Mouse (Mus musculus) heart, embryonic 13.5 days (tissue): ENCODE results near the gene Psg23. TPM values are rescaled to one million over a fixed set of nuclear protein-coding genes. Genes with fewer than 3 reads are reported as not detected.
"Not testable (repeated sequence)": the region's sequence is repeated elsewhere in the genome, so short reads cannot be mapped to it uniquely, and the experiment has no call there.

ENCODE experiments used
- ATAC-seq: fragments of 200-750 bp; cut with Nextera tagmentation; 2 replicates; pipeline ENCODE4 v1.8.0; 2017; ENCODE audit warnings: moderate TSS enrichment; ENCODE audit not compliant: insufficient number of reproducible peaks, low FRiP score, low TSS enrichment; ENCODE audit errors: extremely low read depth
- H3K27ac ChIP-seq: fragments of 300-500 bp; sonication (generic); replicated peaks from 2 replicates; pipeline ENCODE4 v1.5.1; 2015; ENCODE audit warnings: moderate library complexity, mild to moderate bottlenecking, inconsistent platforms
- H3K27me3 ChIP-seq: fragments of 300-500 bp; sonication (generic); replicated peaks from 2 replicates; pipeline ENCODE4 v1.6.1; 2015; ENCODE audit warnings: mild to moderate bottlenecking, inconsistent platforms
- H3K36me3 ChIP-seq: fragments of 300-500 bp; sonication (generic); 2 replicates; pipeline ENCODE4 v1.6.1; 2015; ENCODE audit warnings: mild to moderate bottlenecking, inconsistent platforms
- H3K4me1 ChIP-seq: fragments of 300-500 bp; sonication (generic); 2 replicates; pipeline ENCODE4 v1.6.1; 2015; ENCODE audit warnings: inconsistent platforms
- H3K4me2 ChIP-seq: fragments of 300-500 bp; sonication (generic); 2 replicates; pipeline ENCODE4 v1.6.1; 2015; ENCODE audit warnings: inconsistent platforms, mild to moderate bottlenecking, moderate library complexity
- H3K4me3 ChIP-seq: fragments of 300-500 bp; sonication (generic); 2 replicates; pipeline ENCODE4 v1.5.1; 2015; ENCODE audit warnings: moderate library complexity, mild to moderate bottlenecking, inconsistent platforms
- H3K9ac ChIP-seq: fragments of 300-500 bp; sonication (generic); 2 replicates; pipeline ENCODE4 v1.6.1; 2015; ENCODE audit warnings: inconsistent platforms, mild to moderate bottlenecking, moderate library complexity
- H3K9me3 ChIP-seq: fragments of 300-500 bp; sonication (generic); 2 replicates; pipeline ENCODE4 v1.6.1; 2016; ENCODE audit warnings: inconsistent platforms
- WGBS: fragments of 180-500 bp; shearing (Covaris S2); methylation state at CpG from one replicate; pipeline ENCODE4 v1.1.7; 2015; ENCODE audit warnings: mixed read lengths; 5-methylcytosine and 5-hydroxymethylcytosine counted together
- polyA plus RNA-seq: library from polyadenylated mRNA; unstranded; fragments of >200 nt; fragmentation: Nextera tagmentation; extraction: Ambion mirVana; gene quantifications from 2 replicates; pipeline ENCODE4 v1.2.1, GENCODE M21; 2015

Psg23 gene
- not detected in 2 replicates for polyA plus RNA-seq

DNA sequence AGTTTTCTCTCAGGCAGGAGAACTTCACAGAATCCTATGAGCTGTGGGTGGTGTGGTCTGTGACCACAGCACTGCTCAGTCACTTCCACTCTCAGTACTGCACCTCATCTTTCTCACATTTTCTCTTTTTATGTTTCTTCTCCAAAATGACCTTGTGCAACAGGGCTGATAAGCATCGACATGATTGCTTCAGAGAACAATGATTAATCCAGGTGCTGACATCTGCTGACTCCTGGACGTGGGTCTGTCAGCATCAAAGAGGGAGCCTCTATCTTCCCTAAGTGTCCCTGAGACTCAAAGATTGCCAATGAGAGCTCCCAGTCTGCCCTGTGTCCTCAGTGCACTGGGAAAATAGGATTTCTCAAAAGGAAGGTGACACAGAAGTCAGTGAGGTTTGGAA lies at the start of gene Psg23:
Psg23 (minus strand) TSS at position 101 of the 400 bp plus-strand sequence.
- H3K9ac ChIP-seq, H3K36me3 ChIP-seq, H3K27me3 ChIP-seq, H3K9me3 ChIP-seq, ATAC-seq, H3K4me3 ChIP-seq, H3K27ac ChIP-seq, H3K4me2 ChIP-seq, H3K4me1 ChIP-seq: not testable (repeated sequence)
- 31% methylated on average over 2 of the region's 2 CpGs for WGBS

DNA sequence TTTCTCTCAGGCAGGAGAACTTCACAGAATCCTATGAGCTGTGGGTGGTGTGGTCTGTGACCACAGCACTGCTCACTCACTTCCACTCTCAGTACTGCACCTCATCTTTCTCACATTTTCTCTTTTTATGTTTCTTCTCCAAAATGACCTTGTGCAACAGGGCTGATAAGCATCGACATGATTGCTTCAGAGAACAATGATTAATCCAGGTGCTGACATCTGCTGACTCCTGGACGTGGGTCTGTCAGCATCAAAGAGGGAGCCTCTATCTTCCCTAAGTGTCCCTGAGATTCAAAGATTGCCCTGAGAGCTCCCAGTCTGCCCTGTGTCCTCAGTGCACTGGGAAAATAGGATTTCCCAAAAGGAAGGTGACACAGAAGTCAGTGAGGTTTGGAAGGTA lies 40.3 kb upstream of the Psg23 start, which contains the start of gene Psg21:
Psg21 (minus strand) TSS at position 101 of the 400 bp plus-strand sequence.
- not testable (repeated sequence) for H3K36me3 ChIP-seq, H3K4me3 ChIP-seq, H3K4me1 ChIP-seq, H3K27me3 ChIP-seq, H3K4me2 ChIP-seq, H3K27ac ChIP-seq, H3K9me3 ChIP-seq, H3K9ac ChIP-seq, ATAC-seq
- WGBS: 47% methylated on average over 1 of the region's 2 CpGs

DNA sequence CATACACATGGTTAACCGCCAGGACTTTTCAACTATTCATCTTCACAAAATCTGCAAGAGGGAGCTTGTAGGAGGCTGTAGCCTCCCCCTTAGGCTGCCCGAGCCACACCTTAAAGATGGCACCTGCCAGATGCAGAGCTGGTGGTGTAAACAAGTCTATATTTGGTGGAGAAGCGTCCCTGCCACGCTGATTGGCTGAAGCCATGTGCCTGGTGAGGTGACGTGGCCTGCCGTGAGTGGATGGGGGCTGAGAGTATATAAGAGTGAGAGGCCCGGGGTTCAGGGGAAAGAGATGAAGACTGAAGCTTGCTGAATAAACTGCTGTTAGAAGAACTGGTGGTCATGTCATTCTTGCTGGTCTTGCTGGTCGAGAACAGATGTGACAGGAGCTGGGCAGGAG lies 10.6 kb upstream of the Psg23 start:
- not testable (repeated sequence) for H3K4me2 ChIP-seq, H3K27me3 ChIP-seq, H3K9me3 ChIP-seq, H3K4me3 ChIP-seq, H3K36me3 ChIP-seq, H3K9ac ChIP-seq, H3K4me1 ChIP-seq, H3K27ac ChIP-seq, ATAC-seq
- 62% methylated on average over 8 of the region's 8 CpGs for WGBS

GRCm38 (mm10) chr7:18567205-18567604 lies 49.1 kb downstream of the Psg23 start, which contains the start of gene Psg27:
Psg27 (minus strand) TSS chr7:18567305.
- H3K4me3 ChIP-seq: no peak within 1 kb of the TSS
- no peaks in the 10 kb centered on the region for H3K4me1 ChIP-seq
- WGBS: 75% methylated on average over 3 of the region's 3 CpGs
- ATAC-seq: no peak
- H3K27ac ChIP-seq: no peak within 1 kb of the TSS
- H3K36me3 ChIP-seq: no peaks in the 10 kb centered on the region
- peaks cover 5% of the 10 kb centered on the region; the same call in 1 of the 2 replicates for H3K9me3 ChIP-seq
- H3K9ac ChIP-seq: no peak within 1 kb of the TSS
- no peaks in the 10 kb centered on the region for H3K27me3 ChIP-seq
- no peak within 1 kb of the TSS for H3K4me2 ChIP-seq

DNA sequence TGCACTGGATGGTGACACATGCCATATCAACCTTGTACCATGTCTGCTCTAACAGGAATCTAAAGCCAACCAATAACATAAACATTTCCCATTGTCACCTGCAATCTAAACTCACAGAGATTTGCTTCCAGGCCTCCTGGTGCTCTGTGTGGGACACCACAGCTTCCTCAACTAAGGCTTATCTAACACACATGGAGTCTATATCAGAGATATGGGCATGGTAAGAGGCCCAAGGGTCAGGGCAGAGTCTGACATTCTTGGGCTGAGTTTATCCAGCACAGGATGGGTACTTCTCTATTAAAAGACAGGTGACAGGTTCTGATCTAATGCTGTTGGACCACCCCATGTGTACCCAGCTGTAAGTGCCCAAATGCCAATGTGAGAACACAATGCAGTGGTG lies 56.5 kb downstream of the Psg23 start:
- Histone ChIP-seq H3K4me1 (no peaks in the 10 kb centered on the region), H3K36me3 (no peaks in the 10 kb centered on the region), H3K27ac (no peak overlapping the region), H3K4me2 (no peak overlapping the region), H3K9me3 (peaks cover 10% of the 10 kb centered on the region; the same call in 1 of the 2 replicates), H3K9ac (no peak overlapping the region), H3K4me3 (no peak overlapping the region), H3K27me3 (no peaks in the 10 kb centered on the region)
- no peak for ATAC-seq

Other genes with a start within 250 kb of the Psg23 start
- not detected in 2 replicates for gene Psg28, start 184.5 kb downstream of the Psg23 start, polyA plus RNA-seq
- not detected in 2 replicates for gene Psg26, start 132.3 kb downstream of the Psg23 start, polyA plus RNA-seq
- gene Psg25, start 84.2 kb downstream of the Psg23 start, polyA plus RNA-seq: 0.04 and 0.07 TPM in 2 replicates
- not detected in 2 replicates for gene Psg27, start 49.2 kb downstream of the Psg23 start, polyA plus RNA-seq
- gene Psg21, start 40.2 kb upstream of the Psg23 start, polyA plus RNA-seq: not detected in 2 replicates
- gene Psg20, start 69.7 kb upstream of the Psg23 start, polyA plus RNA-seq: not detected in 2 replicates
- gene Psg22, start 101.6 kb upstream of the Psg23 start, polyA plus RNA-seq: 0.10 TPM in 1 of 2 replicates, not detected in the other
- gene Psg19, start 182.0 kb upstream of the Psg23 start, polyA plus RNA-seq: not detected in 2 replicates
- 0.09 TPM in 1 of 2 replicates, not detected in the other for gene Psg17, start 205.1 kb upstream of the Psg23 start, polyA plus RNA-seq
- 0.16 and 0.18 TPM in 2 replicates for gene Mill2, start 223.5 kb upstream of the Psg23 start, polyA plus RNA-seq